Mouse (Mus musculus) lung, postnatal 0 days (tissue): ENCODE measurements around the gene Btbd1. TPM values are rescaled to one million over a fixed set of nuclear protein-coding genes. Genes with fewer than 3 reads are reported as not detected.

Experiments used
- ATAC-seq: fragments of 200-750 bp; cut with Nextera tagmentation; 2 replicates; pipeline ENCODE4 v1.8.0; 2017; ENCODE audit warnings: moderate library complexity
- DNase-seq: peaks from one replicate; pipeline ENCODE4 v3.0.0-alpha.2; 2016; ENCODE audit warnings: low spot score
- H3K27ac ChIP-seq: fragments of 300-500 bp; sonication (generic); 2 replicates; pipeline ENCODE4 v1.5.1; 2014; ENCODE audit warnings: antibody characterized with exemption, mild to moderate bottlenecking, low read length, mixed read lengths
- H3K27me3 ChIP-seq: fragments of 300-500 bp; sonication (generic); replicated peaks from 2 replicates; pipeline ENCODE4 v1.6.1; 2014; ENCODE audit warnings: low read length, mixed read lengths; ENCODE audit not compliant: insufficient read depth
- H3K36me3 ChIP-seq: fragments of 300-500 bp; sonication (generic); 2 replicates; pipeline ENCODE4 v1.6.1; 2014; ENCODE audit warnings: low read length, mixed read lengths; ENCODE audit not compliant: insufficient read depth
- H3K4me1 ChIP-seq: fragments of 300-500 bp; sonication (generic); 2 replicates; pipeline ENCODE4 v1.6.1; 2014; ENCODE audit warnings: antibody characterized with exemption, low read depth, low read length, mixed read lengths; ENCODE audit not compliant: insufficient read depth
- H3K4me2 ChIP-seq: fragments of 300-500 bp; sonication (generic); replicated peaks from 2 replicates; pipeline ENCODE4 v1.6.1; 2014; ENCODE audit warnings: low read depth, mild to moderate bottlenecking, low read length, moderate library complexity, mixed read lengths
- H3K4me3 ChIP-seq: fragments of 300-500 bp; sonication (generic); 2 replicates; pipeline ENCODE4 v1.5.1; 2014; ENCODE audit warnings: low read depth, low read length
- H3K9ac ChIP-seq: fragments of 300-500 bp; sonication (generic); replicated peaks from 2 replicates; pipeline ENCODE4 v1.6.1; 2014; ENCODE audit warnings: low read depth, mild to moderate bottlenecking
- H3K9me3 ChIP-seq: fragments of 300-500 bp; sonication (generic); 2 replicates; pipeline ENCODE4 v1.6.1; 2016; ENCODE audit warnings: low read length, mixed read lengths
- CTCF ChIP-seq: IDR thresholded peaks from 2 replicates; pipeline ENCODE4 v1.5.1; 2016; ENCODE audit warnings: antibody characterized with exemption, mild to moderate bottlenecking
- EP300 ChIP-seq: IDR thresholded peaks from 2 replicates; pipeline ENCODE4 v1.6.1; 2016; ENCODE audit warnings: antibody characterized with exemption, mild to moderate bottlenecking, control low read depth
- WGBS: fragments of 180-500 bp; shearing (Covaris S2); extraction: QIAGEN DNeasy Blood & Tissue Kit; methylation state at CpG from one replicate; pipeline ENCODE4 v1.1.7; 2014; 5-methylcytosine and 5-hydroxymethylcytosine counted together
- polyA plus RNA-seq: library from polyadenylated mRNA; unstranded; fragments of >200 nt; fragmentation: Nextera tagmentation; extraction: Ambion mirVana; gene quantifications from 2 replicates; pipeline ENCODE4 v1.2.1, GENCODE M21; 2015

Btbd1 gene
- polyA plus RNA-seq, result 51.8 and 54.3 TPM in 2 replicates

DNA sequence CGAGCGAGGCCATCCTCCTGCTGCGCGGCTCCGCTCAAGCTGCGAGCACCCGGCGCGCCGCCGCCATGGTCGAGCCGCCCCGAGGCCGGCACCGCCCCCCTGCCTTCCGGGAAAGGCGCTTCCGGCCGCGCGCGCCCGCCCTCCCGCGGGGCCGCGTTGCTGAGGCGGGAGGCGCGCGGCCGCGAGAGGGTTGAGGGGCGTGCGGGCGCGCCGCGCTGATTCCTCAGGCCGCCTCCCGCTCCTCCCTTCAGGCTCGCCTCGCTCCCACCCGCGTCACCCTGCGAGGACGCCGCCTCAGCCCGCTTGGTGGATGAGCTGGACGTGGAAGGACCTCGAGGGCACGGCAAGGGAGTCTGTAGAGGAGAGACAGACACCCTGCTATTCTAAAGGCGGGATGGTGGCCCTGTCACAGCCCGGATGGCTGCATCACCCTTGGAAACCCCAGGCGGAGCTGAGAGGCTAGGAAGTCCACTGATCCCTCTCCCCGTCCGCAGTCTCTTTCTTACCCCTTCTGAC lies at the start of gene Btbd1:
TSS of gene Btbd1 (minus strand) at position 53 of the 516 bp plus-strand sequence.
- 1% methylated on average over 28 of the region's 58 CpGs for WGBS
- Histone ChIP-seq H3K9ac (peak within 1 kb of the TSS; percentile 63), H3K27ac (peak within 1 kb of the TSS; percentile 94), H3K27me3 (no peaks in the 10 kb centered on the region), H3K36me3 (no peaks in the 10 kb centered on the region), H3K4me3 (peak within 1 kb of the TSS; percentile 77), H3K9me3 (no peaks in the 10 kb centered on the region), H3K4me1 (peaks cover 14% of the 10 kb centered on the region; the same call in 1 of the 2 replicates), H3K4me2 (peak within 1 kb of the TSS; percentile 70)
- ATAC-seq (peak; percentile 97), DNase-seq (peak; percentile 95)
- TF ChIP-seq CTCF (no peak), EP300 (no peak)

GRCm38 (mm10) chr7:81875372-81875771 lies 46.1 kb upstream of the Btbd1 start:
- 39% methylated on average over 9 of the region's 9 CpGs for WGBS
- no peaks in the 10 kb centered on the region for H3K9me3 ChIP-seq
- H3K9ac ChIP-seq, result no peak overlapping the region
- no peaks in the 10 kb centered on the region for H3K27me3 ChIP-seq
- no peak overlapping the region for H3K4me3 ChIP-seq
- no peak overlapping the region for H3K27ac ChIP-seq
- no peaks in the 10 kb centered on the region for H3K4me1 ChIP-seq
- ATAC-seq (peak; percentile 58), DNase-seq (peak; percentile 40)
- no peak overlapping the region for H3K4me2 ChIP-seq
- no peak for TF ChIP-seq CTCF
- TF ChIP-seq EP300, result no peak
- H3K36me3 ChIP-seq, result no peaks in the 10 kb centered on the region

DNA sequence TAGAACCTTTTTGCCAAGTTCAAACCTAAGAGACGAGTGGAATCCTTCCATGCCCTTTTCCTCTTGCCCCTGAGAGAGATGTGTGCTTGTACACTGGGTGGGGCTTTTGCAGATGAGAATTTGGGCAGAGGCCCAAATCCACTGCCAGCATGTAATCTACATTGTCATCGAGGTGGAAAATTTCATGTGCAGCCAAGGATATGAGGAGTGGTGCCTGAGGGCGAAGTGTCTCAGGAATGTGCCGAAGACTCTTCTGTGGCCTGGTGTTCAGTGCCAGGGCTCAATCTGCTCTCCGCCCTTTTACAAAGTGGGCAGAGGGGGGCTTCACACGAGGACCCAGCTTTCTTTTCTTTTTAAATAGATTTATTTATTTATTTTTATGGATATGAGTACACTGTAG lies 45.4 kb upstream of the Btbd1 start:
- Histone ChIP-seq H3K4me1 (no peaks in the 10 kb centered on the region), H3K4me2 (no peak overlapping the region), H3K27ac (peak overlapping the region; percentile 11; the same call in 1 of the 2 replicates), H3K27me3 (no peaks in the 10 kb centered on the region), H3K9me3 (no peaks in the 10 kb centered on the region), H3K9ac (no peak overlapping the region), H3K4me3 (no peak overlapping the region), H3K36me3 (no peaks in the 10 kb centered on the region)
- ATAC-seq, result peak; percentile 76
- 44% methylated on average over 6 of the region's 6 CpGs for WGBS
- DNase-seq, result peak; percentile 56
- TF ChIP-seq EP300, result peak; percentile 63; the same call in 1 of the 2 replicates
- TF ChIP-seq CTCF, result no peak

- Histone ChIP-seq H3K4me2 (no peak overlapping the region), H3K36me3 (no peaks in the 10 kb centered on the region), H3K27me3 (no peaks in the 10 kb centered on the region), H3K9me3 (no peaks in the 10 kb centered on the region), H3K27ac (no peak overlapping the region), H3K4me3 (no peak overlapping the region), H3K4me1 (no peaks in the 10 kb centered on the region), H3K9ac (no peak overlapping the region)
- no peak for DNase-seq
- 17% methylated on average over 1 of the region's 1 CpGs for WGBS
- no peak for TF ChIP-seq EP300
- TF ChIP-seq CTCF, result no peak
- ATAC-seq, result no peak
Measured at GRCm38 (mm10) chr7:81873807-81874206, 44.6 kb upstream of the Btbd1 start.

GRCm38 (mm10) chr7:81872493-81873013 lies 43.3 kb upstream of the Btbd1 start:
- TF ChIP-seq CTCF (no peak), EP300 (0 out of 2 replicates have a peak, but pooled peaks have one; percentile 17)
- 33% methylated on average over 13 of the region's 13 CpGs for WGBS

GRCm38 (mm10) chr7:81868158-81868557 lies 38.9 kb upstream of the Btbd1 start:
- Histone ChIP-seq H3K4me2 (no peak overlapping the region), H3K4me1 (no peaks in the 10 kb centered on the region), H3K27me3 (no peaks in the 10 kb centered on the region), H3K9ac (no peak overlapping the region), H3K9me3 (no peaks in the 10 kb centered on the region), H3K4me3 (no peak overlapping the region), H3K27ac (no peak overlapping the region), H3K36me3 (no peaks in the 10 kb centered on the region)
- WGBS, result 23% methylated on average over 6 of the region's 6 CpGs
- TF ChIP-seq EP300 (no peak), CTCF (peak; percentile 98)
- peak; percentile 84 for ATAC-seq
- peak; percentile 83 for DNase-seq

More at GRCm38 (mm10) chr7:81872493-81873013, 43.3 kb upstream of the Btbd1 start:
- Histone ChIP-seq H3K27me3 (no peaks in the 10 kb centered on the region), H3K4me2 (no peak overlapping the region), H3K9ac (no peak overlapping the region), H3K36me3 (no peaks in the 10 kb centered on the region), H3K4me3 (no peak overlapping the region), H3K27ac (no peak overlapping the region), H3K4me1 (no peaks in the 10 kb centered on the region), H3K9me3 (no peaks in the 10 kb centered on the region)
- DNase-seq, result peak; percentile 24
- ATAC-seq, result peak; percentile 39
